Mouse (Mus musculus) CH12.LX (cell line): ENCODE results near the gene Ccdc36. TPM values are rescaled to one million over a fixed set of nuclear protein-coding genes. Genes with fewer than 3 reads are reported as not detected.

ENCODE experiments used
- DNase-seq: peaks from one replicate; pipeline ENCODE4 v3.0.0-alpha.2; 2013; ENCODE audit errors: extremely low read depth
- H3K27ac ChIP-seq: 2 replicates; pipeline ENCODE4 v1.5.1; 2012; ENCODE audit warnings: low read depth, mild to moderate bottlenecking, control low read depth, moderate library complexity; ENCODE audit not compliant: insufficient read depth
- H3K27me3 ChIP-seq: replicated peaks from 2 replicates; pipeline ENCODE3; 2012; ENCODE audit warnings: inconsistent platforms
- H3K36me3 ChIP-seq, 2 experiments: replicated peaks in 1 of 2; 2 replicates each; pipeline versions ENCODE3 to v1.6.1; 2012; ENCODE audit warnings: inconsistent platforms in 1 of 2, low read length in 1 of 2, mild to moderate bottlenecking in 1 of 2, mixed read lengths in 1 of 2, moderate library complexity in 1 of 2; ENCODE audit not compliant: control insufficient read depth in 1 of 2, insufficient read depth in 1 of 2
- H3K4me1 ChIP-seq, 2 experiments: 2 replicates each; pipeline ENCODE4 v1.6.1; 2012; ENCODE audit warnings: inconsistent platforms in 1 of 2, moderate library complexity in 1 of 2; ENCODE audit not compliant: insufficient read depth in 2 of 2, control insufficient read depth in 1 of 2
- H3K4me2 ChIP-seq: 2 replicates; pipeline ENCODE4 v1.6.1; 2012; ENCODE audit warnings: low read depth, mild to moderate bottlenecking, control low read depth; ENCODE audit not compliant: poor library complexity, insufficient read depth, severe bottlenecking
- H3K4me3 ChIP-seq, 3 experiments: fragments of 150-350 bp in 1 of 3; sonication (generic) in 1 of 3; replicated peaks in 1 of 3; 2 replicates each; pipeline versions ENCODE3 to v1.5.1; 2011 to 2012; ENCODE audit warnings: low read depth in 2 of 3, low read length in 2 of 3, mild to moderate bottlenecking in 2 of 3, moderate library complexity in 2 of 3, control low read depth in 1 of 3, improper control_type of control experiment in 1 of 3, inconsistent platforms in 1 of 3, mixed read lengths in 1 of 3; ENCODE audit not compliant: poor library complexity in 1 of 3
- H3K79me2 ChIP-seq: replicated peaks from 2 replicates; pipeline ENCODE4 v1.6.1; 2012; ENCODE audit warnings: mild to moderate bottlenecking, moderate library complexity; ENCODE audit not compliant: control insufficient read depth, poor library complexity, insufficient read depth, severe bottlenecking; ENCODE audit errors: extremely low read depth
- H3K9ac ChIP-seq: 2 replicates; pipeline ENCODE4 v1.6.1; 2012; ENCODE audit warnings: low read depth, mild to moderate bottlenecking, control low read depth, moderate library complexity; ENCODE audit not compliant: insufficient read depth
- H3K9me3 ChIP-seq: replicated peaks from 2 replicates; pipeline ENCODE3; 2012; ENCODE audit warnings: low read length, inconsistent platforms, mixed read lengths
- E2F4 ChIP-seq: IDR thresholded peaks from 2 replicates; pipeline ENCODE4 v1.6.1; 2011; ENCODE audit warnings: low read depth, low read length, improper control_type of control experiment; ENCODE audit not compliant: insufficient replicate concordance
- ETS1 ChIP-seq: conservative IDR thresholded peaks from 2 replicates; pipeline ENCODE4 v1.6.1; 2012; ENCODE audit warnings: low read depth, mild to moderate bottlenecking, inconsistent platforms, low read length, improper control_type of control experiment, moderate library complexity
- GABPA ChIP-seq: IDR thresholded peaks from 2 replicates; pipeline ENCODE4 v1.6.1; 2012; ENCODE audit warnings: low read depth, low read length, improper control_type of control experiment, inconsistent platforms; ENCODE audit not compliant: insufficient replicate concordance
- IRF4 ChIP-seq: IDR thresholded peaks from 2 replicates; pipeline ENCODE4 v1.6.1; 2014; ENCODE audit warnings: low read depth, mild to moderate bottlenecking, inconsistent platforms, low read length, improper control_type of control experiment
- MAFK ChIP-seq: IDR thresholded peaks from 2 replicates; pipeline ENCODE4 v1.6.1; 2011; ENCODE audit warnings: low read length, improper control_type of control experiment; ENCODE audit not compliant: insufficient replicate concordance
- MAX ChIP-seq: IDR thresholded peaks from 2 replicates; pipeline ENCODE4 v1.6.1; 2011; ENCODE audit warnings: low read length, improper control_type of control experiment
- MAZ ChIP-seq: IDR thresholded peaks from 2 replicates; pipeline ENCODE4 v1.6.1; 2012; ENCODE audit warnings: low read depth, mild to moderate bottlenecking, inconsistent platforms, low read length, improper control_type of control experiment, moderate library complexity
- MEF2A ChIP-seq: IDR thresholded peaks from 2 replicates; pipeline ENCODE4 v1.6.1; 2014; ENCODE audit warnings: low read depth, mild to moderate bottlenecking, inconsistent platforms, low read length, improper control_type of control experiment, borderline replicate concordance
- MXI1 ChIP-seq: IDR thresholded peaks from 2 replicates; pipeline ENCODE4 v1.6.1; 2011; ENCODE audit warnings: mild to moderate bottlenecking, low read depth, low read length, improper control_type of control experiment
- NELFE ChIP-seq: IDR thresholded peaks from 2 replicates; pipeline ENCODE4 v1.6.1; 2011; ENCODE audit warnings: low read depth, low read length, improper control_type of control experiment
- POLR2A ChIP-seq: IDR thresholded peaks from 2 replicates; pipeline ENCODE4 v1.6.1; 2011; ENCODE audit warnings: low read depth, mild to moderate bottlenecking, improper control_type of control experiment, low read length
- RAD21 ChIP-seq: IDR thresholded peaks from 2 replicates; pipeline ENCODE4 v1.6.1; 2011; ENCODE audit warnings: low read depth, mild to moderate bottlenecking, low read length, improper control_type of control experiment, moderate library complexity
- RCOR1 ChIP-seq: conservative IDR thresholded peaks from 2 replicates; pipeline ENCODE4 v1.6.1; 2012; ENCODE audit warnings: low read depth, mild to moderate bottlenecking, inconsistent platforms, low read length, improper control_type of control experiment
- SMC3 ChIP-seq: IDR thresholded peaks from 2 replicates; pipeline ENCODE4 v1.6.1; 2011; ENCODE audit warnings: low read depth, low read length, improper control_type of control experiment
- TBP ChIP-seq: conservative IDR thresholded peaks from 2 replicates; pipeline ENCODE4 v1.6.1; 2011; ENCODE audit warnings: low read depth, low read length, improper control_type of control experiment
- TCF12 ChIP-seq: IDR thresholded peaks from 2 replicates; pipeline ENCODE4 v1.6.1; 2014; ENCODE audit warnings: low read depth, mild to moderate bottlenecking, inconsistent platforms, low read length, improper control_type of control experiment
- USF1 ChIP-seq: IDR thresholded peaks from 2 replicates; pipeline ENCODE4 v1.6.1; 2014; ENCODE audit warnings: low read depth, mild to moderate bottlenecking, inconsistent platforms, low read length, improper control_type of control experiment
- USF2 ChIP-seq: conservative IDR thresholded peaks from 2 replicates; pipeline ENCODE4 v1.6.1; 2011; ENCODE audit warnings: low read depth, low read length, improper control_type of control experiment
- ZC3H11A ChIP-seq: IDR thresholded peaks from 2 replicates; pipeline ENCODE4 v1.6.1; 2012; ENCODE audit warnings: low read depth, mild to moderate bottlenecking, inconsistent platforms, low read length, improper control_type of control experiment
- ZNF384 ChIP-seq: IDR thresholded peaks from 2 replicates; pipeline ENCODE4 v1.6.1; 2012; ENCODE audit warnings: low read depth, low read length, improper control_type of control experiment, inconsistent platforms
- dilution Hi-C: fragments of 300-500 bp; cut with MboI; formaldehyde crosslinking; loops from 2 replicates; pipeline ENCODE4 v1.14.3; 2020; ENCODE audit warnings: low sequenced_read_pairs; ENCODE audit not compliant: extremely low pct_unique_long_range_greater_than_20kb, extremely low pct_ligation_motif_present
- in situ Hi-C: fragments of 300-500 bp; cut with MboI; formaldehyde crosslinking; loops from 3 replicates; pipeline ENCODE4 v1.14.3; 2019; ENCODE audit warnings: low sequenced_read_pairs, low pct_ligation_motif_present, low pct_unique_long_range_greater_than_20kb, mixed read lengths
- polyA plus RNA-seq: library from polyadenylated mRNA; unstranded; fragments of >175 nt; gene quantifications from 2 replicates; pipeline ENCODE4 v1.2.1, GENCODE M21; 2012; ENCODE audit warnings: low read depth; ENCODE audit not compliant: insufficient read length
- total RNA-seq, 2 experiments: library from RNA; depleted of rRNA; stranded (reverse); fragments of 300-350 nt in 1 of 2; fragments of >200 nt in 1 of 2; gene quantifications; 2 replicates each; pipeline ENCODE4 v1.2.3; 2012 to 2014

Gene Ccdc36
- total and polyA plus RNA-seq, 3 experiments = 0.04 to 0.13 (median 0.13) TPM

GRCm38 (mm10) chr9:108441236-108441919 is 13.1 kb upstream of the Ccdc36 start:
- no peak overlapping the region for H3K4me3 ChIP-seq
- DNase-seq = no peak
- peaks cover 23% of the 10 kb centered on the region for H3K27me3 ChIP-seq
- TF ChIP-seq GABPA (no peak), TBP (no peak), NELFE (no peak), USF1 (no peak), MAX (no peak), MEF2A (no peak), MXI1 (no peak)
- TF ChIP-seq, all 38 proteins: peak for 0
- no peaks in the 10 kb centered on the region for H3K79me2 ChIP-seq
- no peak overlapping the region for H3K4me2 ChIP-seq
- peaks cover 0 to 6% of the 10 kb centered on the region in 2 experiments; a peak in 2 of 4 replicates for H3K4me1 ChIP-seq
- no peak overlapping the region for H3K27ac ChIP-seq
- H3K36me3 ChIP-seq = no peaks in the 10 kb centered on the region
- dilution Hi-C loops (no loop called here), in situ Hi-C loops (no loop called here)
- H3K9ac ChIP-seq = no peak overlapping the region
- H3K9me3 ChIP-seq = no peaks in the 10 kb centered on the region

GRCm38 (mm10) chr9:108440485-108440884 is 12.2 kb upstream of the Ccdc36 start:
- H3K4me1 ChIP-seq = peaks cover 0 to 6% of the 10 kb centered on the region in 2 experiments; a peak in 2 of 4 replicates
- no peak overlapping the region for H3K9ac ChIP-seq
- H3K4me2 ChIP-seq = no peak overlapping the region
- H3K4me3 ChIP-seq = no peak overlapping the region
- H3K36me3 ChIP-seq = no peaks in the 10 kb centered on the region
- in situ Hi-C loops (no loop called here), dilution Hi-C loops (no loop called here)
- DNase-seq = no peak
- peaks cover 31% of the 10 kb centered on the region for H3K27me3 ChIP-seq
- no peak for TF ChIP-seq GABPA
- TF ChIP-seq USF2 = no peak
- TF ChIP-seq SMC3 = no peak
- no peak for TF ChIP-seq IRF4
- no peak for TF ChIP-seq MAFK
- no peak for TF ChIP-seq RCOR1
- TF ChIP-seq TCF12 = no peak
- no peak for TF ChIP-seq ZNF384
- TF ChIP-seq MAZ = no peak
- TF ChIP-seq MAX = no peak
- TF ChIP-seq RAD21 = no peak
- TF ChIP-seq ZC3H11A = no peak
- TF ChIP-seq ETS1 = no peak
- TF ChIP-seq E2F4 = no peak
- TF ChIP-seq POLR2A = no peak
- no peak for TF ChIP-seq USF1
- H3K79me2 ChIP-seq = no peaks in the 10 kb centered on the region
- H3K9me3 ChIP-seq = peaks cover 3% of the 10 kb centered on the region
- no peak overlapping the region for H3K27ac ChIP-seq
